Mouse (Mus musculus): ENCODE data around the gene Vmn2r5. TPM values are rescaled to one million over a fixed set of nuclear protein-coding genes. Genes with fewer than 3 reads are reported as not detected.

Gene Vmn2r5
- polyA plus RNA-seq (2014; fragmentation: Illumina TruSeq; extraction: RNeasy Lipid Tissue Mini Kit (QIAGEN cat#74804); ENCODE audit: low read depth, low replicate concordance), result 0.10 TPM

DNA sequence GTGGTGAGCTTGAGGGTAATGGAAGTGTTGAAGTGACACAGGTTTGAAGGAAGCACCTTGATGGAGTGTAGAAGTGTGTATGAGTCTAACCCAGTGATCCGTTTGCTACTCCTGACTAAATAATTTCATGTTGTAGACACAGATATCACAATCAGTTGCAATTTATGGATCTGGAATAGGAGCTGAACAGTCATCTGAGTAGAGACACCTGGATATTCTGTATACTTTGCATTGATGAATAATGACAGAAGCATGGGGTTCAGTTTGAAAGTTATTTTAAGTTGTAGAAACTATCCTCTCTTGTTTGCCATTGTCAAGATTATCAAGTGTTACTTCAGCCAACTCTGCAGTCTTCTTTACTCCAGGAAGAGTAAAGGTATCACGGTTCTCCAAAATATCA lies at the start of gene Vmn2r5:
Vmn2r5 (minus strand) TSS at position 101 of the 400 bp plus-strand sequence.

Other genes with a start within 250 kb of the Vmn2r5 start
- not detected for gene Vmn2r3, start 220.1 kb downstream of the Vmn2r5 start, polyA plus RNA-seq (2014; fragmentation: Illumina TruSeq; extraction: RNeasy Lipid Tissue Mini Kit (QIAGEN cat#74804); ENCODE audit: low read depth, low replicate concordance)
- 0.90 TPM for gene Vmn2r4, start 94.5 kb downstream of the Vmn2r5 start, polyA plus RNA-seq (2014; fragmentation: Illumina TruSeq; extraction: RNeasy Lipid Tissue Mini Kit (QIAGEN cat#74804); ENCODE audit: low read depth, low replicate concordance)
- 0.13 TPM for gene Vmn2r6, start 56.0 kb upstream of the Vmn2r5 start, polyA plus RNA-seq (2014; fragmentation: Illumina TruSeq; extraction: RNeasy Lipid Tissue Mini Kit (QIAGEN cat#74804); ENCODE audit: low read depth, low replicate concordance)

Measured in testis, adult 10 weeks (tissue).